Mouse (Mus musculus): ENCODE data around the gene Jagn1. TPM values are rescaled to one million over a fixed set of nuclear protein-coding genes. Genes with fewer than 3 reads are reported as not detected.

Jagn1 gene
- polyA plus RNA-seq, 1 experiment from 2014 or later = 76.1 TPM

GRCm38 (mm10) chr6:113455007-113455406, 12.6 kb downstream of the Jagn1 start:
- no peak for ATAC-seq (ENCODE audit: insufficient number of reproducible peaks, low FRiP score, low TSS enrichment, low read depth)
- no peaks in the 10 kb centered on the region for H3K4me1 ChIP-seq (ENCODE audit: control insufficient read depth, insufficient read depth, low read length)
- no peaks in the 10 kb centered on the region for H3K27me3 ChIP-seq (ENCODE audit: control insufficient read depth, insufficient read depth, low read length)
- no peaks in the 10 kb centered on the region for H3K36me3 ChIP-seq (ENCODE audit: control insufficient read depth, insufficient read depth, low read length)
- H3K4me2 ChIP-seq (ENCODE audit: low read depth, severe bottlenecking) = no peak overlapping the region
- no peaks in the 10 kb centered on the region for H3K9me3 ChIP-seq (ENCODE audit: control insufficient read depth, low read length)
- H3K4me3 ChIP-seq (ENCODE audit: low read depth, low read length) = no peak overlapping the region
- no peak overlapping the region for H3K27ac ChIP-seq (replicated peaks; ENCODE audit: low read depth, low read length)
- WGBS = 62% methylated on average over 5 of the region's 5 CpGs
- H3K9ac ChIP-seq (ENCODE audit: low read length) = no peak overlapping the region
- DNase-seq (ENCODE audit: low spot score) = no peak

GRCm38 (mm10) chr6:113457952-113458534, 15.7 kb downstream of the Jagn1 start, which contains the start of gene Il17re:
Gene Il17re (plus strand): TSS chr6:113458484.
- no peaks in the 10 kb centered on the region for H3K9me3 ChIP-seq (ENCODE audit: control insufficient read depth, low read length)
- ATAC-seq (ENCODE audit: insufficient number of reproducible peaks, low FRiP score, low TSS enrichment, low read depth) (no peak), DNase-seq (ENCODE audit: low spot score) (no peak)
- no peaks in the 10 kb centered on the region for H3K4me1 ChIP-seq (ENCODE audit: control insufficient read depth, insufficient read depth, low read length)
- H3K27ac ChIP-seq (replicated peaks; ENCODE audit: low read depth, low read length) = no peak within 1 kb of the TSS
- WGBS = 71% methylated on average over 10 of the region's 10 CpGs
- H3K9ac ChIP-seq (ENCODE audit: low read length) = no peak within 1 kb of the TSS
- H3K4me3 ChIP-seq (ENCODE audit: low read depth, low read length) = no peak within 1 kb of the TSS
- no peaks in the 10 kb centered on the region for H3K36me3 ChIP-seq (ENCODE audit: control insufficient read depth, insufficient read depth, low read length)
- no peaks in the 10 kb centered on the region for H3K27me3 ChIP-seq (ENCODE audit: control insufficient read depth, insufficient read depth, low read length)
- no peak within 1 kb of the TSS for H3K4me2 ChIP-seq (ENCODE audit: low read depth, severe bottlenecking)

GRCm38 (mm10) chr6:113458635-113459034, 16.3 kb downstream of the Jagn1 start:
- no peaks in the 10 kb centered on the region for H3K4me1 ChIP-seq (ENCODE audit: control insufficient read depth, insufficient read depth, low read length)
- H3K27me3 ChIP-seq (ENCODE audit: control insufficient read depth, insufficient read depth, low read length) = no peaks in the 10 kb centered on the region
- H3K36me3 ChIP-seq (ENCODE audit: control insufficient read depth, insufficient read depth, low read length) = no peaks in the 10 kb centered on the region
- H3K9ac ChIP-seq (ENCODE audit: low read length) = no peak overlapping the region
- no peak overlapping the region for H3K4me3 ChIP-seq (ENCODE audit: low read depth, low read length)
- no peak overlapping the region for H3K4me2 ChIP-seq (ENCODE audit: low read depth, severe bottlenecking)
- WGBS = 53% methylated on average over 10 of the region's 10 CpGs
- H3K27ac ChIP-seq (replicated peaks; ENCODE audit: low read depth, low read length) = no peak overlapping the region
- DNase-seq (ENCODE audit: low spot score) (no peak), ATAC-seq (ENCODE audit: insufficient number of reproducible peaks, low FRiP score, low TSS enrichment, low read depth) (no peak)
- no peaks in the 10 kb centered on the region for H3K9me3 ChIP-seq (ENCODE audit: control insufficient read depth, low read length)

GRCm38 (mm10) chr6:113464040-113464439, 21.7 kb downstream of the Jagn1 start:
- WGBS = 72% methylated on average over 7 of the region's 7 CpGs
- Histone ChIP-seq H3K9ac (ENCODE audit: low read length) (no peak overlapping the region), H3K4me1 (ENCODE audit: control insufficient read depth, insufficient read depth, low read length) (no peaks in the 10 kb centered on the region), H3K9me3 (ENCODE audit: control insufficient read depth, low read length) (no peaks in the 10 kb centered on the region), H3K27me3 (ENCODE audit: control insufficient read depth, insufficient read depth, low read length) (0 out of 2 replicates have a peak, but pooled peaks cover 3% of the 10 kb centered on the region), H3K27ac (replicated peaks; ENCODE audit: low read depth, low read length) (no peak overlapping the region), H3K4me2 (ENCODE audit: low read depth, severe bottlenecking) (no peak overlapping the region), H3K36me3 (ENCODE audit: control insufficient read depth, insufficient read depth, low read length) (no peaks in the 10 kb centered on the region), H3K4me3 (ENCODE audit: low read depth, low read length) (no peak overlapping the region)
- DNase-seq (ENCODE audit: low spot score) = no peak
- no peak for ATAC-seq (ENCODE audit: insufficient number of reproducible peaks, low FRiP score, low TSS enrichment, low read depth)

GRCm38 (mm10) chr6:113465602-113466001, 23.2 kb downstream of the Jagn1 start:
- 0 out of 2 replicates have a peak, but pooled peaks have one; percentile 4 for ATAC-seq (ENCODE audit: insufficient number of reproducible peaks, low FRiP score, low TSS enrichment, low read depth)
- no peaks in the 10 kb centered on the region for H3K9me3 ChIP-seq (ENCODE audit: control insufficient read depth, low read length)
- H3K4me1 ChIP-seq (ENCODE audit: control insufficient read depth, insufficient read depth, low read length) = 0 out of 2 replicates have a peak, but pooled peaks cover 4% of the 10 kb centered on the region

GRCm38 (mm10) chr6:113468512-113468911, 26.1 kb downstream of the Jagn1 start:
- Histone ChIP-seq H3K4me1 (ENCODE audit: control insufficient read depth, insufficient read depth, low read length) (peaks cover 9% of the 10 kb centered on the region; the same call in 1 of the 2 replicates), H3K9ac (ENCODE audit: low read length) (no peak overlapping the region), H3K27me3 (ENCODE audit: control insufficient read depth, insufficient read depth, low read length) (peaks cover 17% of the 10 kb centered on the region), H3K9me3 (ENCODE audit: control insufficient read depth, low read length) (no peaks in the 10 kb centered on the region), H3K4me3 (ENCODE audit: low read depth, low read length) (no peak overlapping the region), H3K4me2 (ENCODE audit: low read depth, severe bottlenecking) (no peak overlapping the region; the same call in 1 of the 2 replicates), H3K36me3 (ENCODE audit: control insufficient read depth, insufficient read depth, low read length) (no peaks in the 10 kb centered on the region), H3K27ac (replicated peaks; ENCODE audit: low read depth, low read length) (no peak overlapping the region)
- WGBS = 60% methylated on average over 3 of the region's 3 CpGs
- ATAC-seq (ENCODE audit: insufficient number of reproducible peaks, low FRiP score, low TSS enrichment, low read depth) (no peak), DNase-seq (ENCODE audit: low spot score) (no peak)

More at GRCm38 (mm10) chr6:113465602-113466001, 23.2 kb downstream of the Jagn1 start:
- 63% methylated on average over 5 of the region's 5 CpGs for WGBS
- no peak overlapping the region for H3K27ac ChIP-seq (replicated peaks; ENCODE audit: low read depth, low read length)
- no peak overlapping the region for H3K9ac ChIP-seq (ENCODE audit: low read length)
- DNase-seq (ENCODE audit: low spot score) = no peak
- no peak overlapping the region for H3K4me2 ChIP-seq (ENCODE audit: low read depth, severe bottlenecking)
- no peaks in the 10 kb centered on the region for H3K36me3 ChIP-seq (ENCODE audit: control insufficient read depth, insufficient read depth, low read length)
- peaks cover 15% of the 10 kb centered on the region for H3K27me3 ChIP-seq (ENCODE audit: control insufficient read depth, insufficient read depth, low read length)
- no peak overlapping the region for H3K4me3 ChIP-seq (ENCODE audit: low read depth, low read length)

GRCm38 (mm10) chr6:113469021-113469420, 26.7 kb downstream of the Jagn1 start:
- Histone ChIP-seq H3K27me3 (ENCODE audit: control insufficient read depth, insufficient read depth, low read length) (peaks cover 17% of the 10 kb centered on the region), H3K4me1 (ENCODE audit: control insufficient read depth, insufficient read depth, low read length) (peaks cover 9% of the 10 kb centered on the region; the same call in 1 of the 2 replicates), H3K36me3 (ENCODE audit: control insufficient read depth, insufficient read depth, low read length) (no peaks in the 10 kb centered on the region), H3K9me3 (ENCODE audit: control insufficient read depth, low read length) (no peaks in the 10 kb centered on the region), H3K9ac (ENCODE audit: low read length) (peak overlapping the region; percentile 9; the same call in 1 of the 2 replicates), H3K4me2 (ENCODE audit: low read depth, severe bottlenecking) (peak overlapping the region; percentile 55), H3K4me3 (ENCODE audit: low read depth, low read length) (peak overlapping the region; percentile 28), H3K27ac (replicated peaks; ENCODE audit: low read depth, low read length) (no peak overlapping the region)
- 4% methylated on average over 9 of the region's 9 CpGs for WGBS
- ATAC-seq (ENCODE audit: insufficient number of reproducible peaks, low FRiP score, low TSS enrichment, low read depth) (no peak; the same call in 1 of the 2 replicates), DNase-seq (ENCODE audit: low spot score) (peak; percentile 79)

- peaks cover 17% of the 10 kb centered on the region for H3K27me3 ChIP-seq (ENCODE audit: control insufficient read depth, insufficient read depth, low read length)
- ATAC-seq (ENCODE audit: insufficient number of reproducible peaks, low FRiP score, low TSS enrichment, low read depth) = peak; percentile 45; the same call in 1 of the 2 replicates
- DNase-seq (ENCODE audit: low spot score) = peak; percentile 89
- peak overlapping the region; percentile 28 for H3K4me3 ChIP-seq (ENCODE audit: low read depth, low read length)
- peaks cover 9% of the 10 kb centered on the region; the same call in 1 of the 2 replicates for H3K4me1 ChIP-seq (ENCODE audit: control insufficient read depth, insufficient read depth, low read length)
- H3K36me3 ChIP-seq (ENCODE audit: control insufficient read depth, insufficient read depth, low read length) = no peaks in the 10 kb centered on the region
- 1% methylated on average over 31 of the region's 31 CpGs for WGBS
- H3K9me3 ChIP-seq (ENCODE audit: control insufficient read depth, low read length) = no peaks in the 10 kb centered on the region
- no peak overlapping the region for H3K27ac ChIP-seq (replicated peaks; ENCODE audit: low read depth, low read length)
- peak overlapping the region; percentile 55; the same call in 1 of the 2 replicates for H3K9ac ChIP-seq (ENCODE audit: low read length)
- peak overlapping the region; percentile 55 for H3K4me2 ChIP-seq (ENCODE audit: low read depth, severe bottlenecking)
Observed at GRCm38 (mm10) chr6:113469432-113469831, 27.1 kb downstream of the Jagn1 start.

Data from limb, embryonic 11.5 days (tissue).